Mouse (Mus musculus) forebrain, postnatal 0 days (tissue): ENCODE measurements around the gene Shisal2a. TPM values are rescaled to one million over a fixed set of nuclear protein-coding genes. Genes with fewer than 3 reads are reported as not detected.

Experiments used
- ATAC-seq: fragments of 200-750 bp; cut with Nextera tagmentation; 2 replicates; pipeline ENCODE4 v1.8.0; 2017; ENCODE audit warnings: mild to moderate bottlenecking, moderate library complexity
- DNase-seq: peaks from one replicate; pipeline ENCODE4 v3.0.0-alpha.2; 2015
- H3K27ac ChIP-seq: fragments of 300-500 bp; sonication (generic); 2 replicates; pipeline ENCODE4 v1.5.1; 2014; ENCODE audit warnings: low read depth, mild to moderate bottlenecking, antibody characterized with exemption, low read length, moderate library complexity, mixed read lengths
- H3K27me3 ChIP-seq: fragments of 300-500 bp; sonication (generic); 2 replicates; pipeline ENCODE4 v1.6.1; 2014; ENCODE audit warnings: mild to moderate bottlenecking, low read length, mixed read lengths; ENCODE audit not compliant: insufficient read depth
- H3K36me3 ChIP-seq: fragments of 300-500 bp; sonication (generic); 2 replicates; pipeline ENCODE4 v1.6.1; 2014; ENCODE audit warnings: mild to moderate bottlenecking, moderate library complexity; ENCODE audit not compliant: insufficient read depth
- H3K4me1 ChIP-seq: fragments of 300-500 bp; sonication (generic); 2 replicates; pipeline ENCODE4 v1.6.1; 2014; ENCODE audit warnings: antibody characterized with exemption; ENCODE audit not compliant: insufficient read depth
- H3K4me2 ChIP-seq: fragments of 300-500 bp; sonication (generic); 2 replicates; pipeline ENCODE4 v1.6.1; 2014; ENCODE audit warnings: low read depth, mild to moderate bottlenecking, moderate library complexity
- H3K4me3 ChIP-seq: fragments of 300-500 bp; sonication (generic); 2 replicates; pipeline ENCODE4 v1.5.1; 2014; ENCODE audit warnings: low read depth, low read length, mixed read lengths
- H3K9ac ChIP-seq: fragments of 300-500 bp; sonication (generic); 2 replicates; pipeline ENCODE4 v1.6.1; 2014; ENCODE audit warnings: mild to moderate bottlenecking
- H3K9me3 ChIP-seq: fragments of 300-500 bp; sonication (generic); 2 replicates; pipeline ENCODE4 v1.6.1; 2016; ENCODE audit warnings: low read length
- CTCF ChIP-seq: sonication (generic); IDR thresholded peaks from 2 replicates; pipeline ENCODE4 v1.5.1; 2016; ENCODE audit warnings: antibody characterized with exemption, control low read depth, low read depth
- WGBS: fragments of 180-500 bp; shearing (Covaris S2); extraction: QIAGEN DNeasy Blood & Tissue Kit; methylation state at CpG from one replicate; pipeline ENCODE4 v1.1.7; 2014; 5-methylcytosine and 5-hydroxymethylcytosine counted together
- polyA plus RNA-seq: library from polyadenylated mRNA; unstranded; fragments of >200 nt; fragmentation: Nextera tagmentation; extraction: Ambion mirVana; gene quantifications from 2 replicates; pipeline ENCODE4 v1.2.1, GENCODE M21; 2015
- total RNA-seq: library from RNA; depleted of rRNA; stranded (reverse); fragments of >200 nt; gene quantifications from 2 replicates; pipeline ENCODE4 v1.2.3, GENCODE M21; 2014; rRNA removed

Gene Shisal2a
- 1.9 TPM in 1 of 2 replicates, not detected in the other for total RNA-seq
- 3.0 and 4.9 TPM in 2 replicates for polyA plus RNA-seq

DNA sequence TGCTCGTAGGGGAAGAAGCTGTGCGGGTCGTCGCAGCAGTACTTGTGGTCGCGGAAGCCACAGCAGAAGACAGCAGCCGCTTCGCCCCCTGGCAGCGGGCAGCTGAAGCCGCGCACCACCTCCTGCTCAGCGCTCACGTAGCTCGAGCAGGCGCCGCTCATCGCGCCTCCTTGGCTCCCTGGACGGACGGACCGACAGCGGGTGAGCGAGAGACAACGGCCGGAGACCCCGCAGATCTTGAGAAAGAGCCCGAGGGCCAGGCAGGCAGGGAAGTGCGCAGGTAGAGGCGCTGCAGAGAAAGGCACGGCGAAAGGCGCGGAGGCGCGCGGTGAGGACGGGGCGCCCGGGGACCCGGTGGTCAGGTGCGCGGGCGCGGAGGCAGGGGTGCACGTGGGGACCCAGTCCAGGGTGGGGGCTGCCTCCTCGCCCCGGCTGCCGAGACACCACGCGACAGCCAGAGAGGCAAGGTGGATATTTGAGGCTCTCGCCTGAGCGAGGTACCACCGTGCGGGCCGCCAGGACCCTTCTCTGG lies at the start of gene Shisal2a:
TSS of gene Shisal2a (minus strand) at position 167 of the 532 bp plus-strand sequence.
- ATAC-seq = peak; percentile 58
- Histone ChIP-seq H3K4me2 (peak within 1 kb of the TSS; percentile 76), H3K9ac (peak within 1 kb of the TSS; percentile 60), H3K36me3 (no peaks in the 10 kb centered on the region), H3K27me3 (peaks cover 8% of the 10 kb centered on the region), H3K4me1 (peaks cover 3% of the 10 kb centered on the region; the same call in 1 of the 2 replicates), H3K27ac (no peak within 1 kb of the TSS), H3K4me3 (peak within 1 kb of the TSS; percentile 41), H3K9me3 (no peaks in the 10 kb centered on the region)
- DNase-seq = peak; percentile 48
- 1% methylated on average over 55 of the region's 55 CpGs for WGBS
- TF ChIP-seq CTCF = peak; percentile 49

DNA sequence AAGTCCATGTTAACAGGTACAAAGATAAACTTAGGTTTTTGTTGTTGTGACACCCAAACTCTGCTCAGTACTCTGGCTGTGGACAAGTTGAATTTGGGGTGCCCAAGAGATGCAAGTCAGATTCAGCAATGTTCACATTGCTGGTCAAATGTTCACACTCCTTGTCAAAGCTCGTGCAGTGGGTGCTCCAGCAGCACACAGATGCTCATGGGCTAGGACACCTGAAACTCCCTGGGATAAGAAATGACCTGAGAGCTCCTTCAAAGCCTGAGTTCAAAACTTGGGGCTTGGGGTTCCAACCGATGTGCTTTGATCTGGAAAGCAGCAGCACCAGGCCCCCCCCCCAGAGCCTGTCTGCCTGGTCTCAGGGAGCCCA lies 48.4 kb upstream of the Shisal2a start:
- no peaks in the 10 kb centered on the region for H3K27me3 ChIP-seq
- no peak for DNase-seq
- no peak overlapping the region for H3K4me3 ChIP-seq
- no peaks in the 10 kb centered on the region for H3K36me3 ChIP-seq
- no peaks in the 10 kb centered on the region for H3K9me3 ChIP-seq
- H3K4me2 ChIP-seq = no peak overlapping the region
- H3K4me1 ChIP-seq = no peaks in the 10 kb centered on the region
- no peak overlapping the region for H3K9ac ChIP-seq
- H3K27ac ChIP-seq = no peak overlapping the region
- TF ChIP-seq CTCF = no peak
- WGBS = 14% methylated on average over 2 of the region's 2 CpGs
- ATAC-seq = no peak

- DNase-seq = peak; percentile 21
- no peak overlapping the region for H3K9ac ChIP-seq
- no peaks in the 10 kb centered on the region for H3K4me1 ChIP-seq
- no peak for TF ChIP-seq CTCF
- ATAC-seq = peak; percentile 69; the same call in 1 of the 2 replicates
- H3K27me3 ChIP-seq = no peaks in the 10 kb centered on the region
- H3K4me3 ChIP-seq = no peak overlapping the region
- no peak overlapping the region; the same call in 1 of the 2 replicates for H3K27ac ChIP-seq
- 22% methylated on average over 4 of the region's 4 CpGs for WGBS
- H3K4me2 ChIP-seq = no peak overlapping the region
- H3K36me3 ChIP-seq = no peaks in the 10 kb centered on the region
- H3K9me3 ChIP-seq = no peaks in the 10 kb centered on the region
Measured at GRCm38 (mm10) chr4:108430656-108431560, 47.8 kb upstream of the Shisal2a start.

DNA sequence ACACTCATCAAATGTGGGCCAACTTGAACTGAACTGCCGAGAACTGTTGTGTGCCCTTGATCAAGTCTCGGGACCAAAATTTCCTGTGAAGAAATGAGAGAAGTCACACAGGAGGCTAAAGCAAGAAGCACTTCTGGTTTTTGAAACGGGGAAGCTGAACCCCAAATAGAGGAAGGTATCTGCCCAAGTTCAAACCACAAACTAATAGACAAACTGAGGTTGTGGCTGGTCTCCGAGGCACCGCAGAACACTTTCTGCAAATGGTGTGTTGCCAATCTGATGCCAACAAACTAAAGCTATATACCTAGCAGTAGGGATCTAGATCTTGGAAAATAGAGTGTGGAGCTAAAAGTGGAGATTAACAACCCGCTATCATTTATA lies 45.2 kb upstream of the Shisal2a start:
- H3K27ac ChIP-seq = no peak overlapping the region
- no peaks in the 10 kb centered on the region for H3K4me1 ChIP-seq
- no peak overlapping the region for H3K4me3 ChIP-seq
- TF ChIP-seq CTCF = no peak
- ATAC-seq = no peak
- no peaks in the 10 kb centered on the region for H3K9me3 ChIP-seq
- no peak for DNase-seq
- H3K9ac ChIP-seq = no peak overlapping the region
- H3K4me2 ChIP-seq = no peak overlapping the region
- WGBS = 87% methylated on average over 6 of the region's 6 CpGs
- no peaks in the 10 kb centered on the region for H3K27me3 ChIP-seq
- no peaks in the 10 kb centered on the region for H3K36me3 ChIP-seq

DNA sequence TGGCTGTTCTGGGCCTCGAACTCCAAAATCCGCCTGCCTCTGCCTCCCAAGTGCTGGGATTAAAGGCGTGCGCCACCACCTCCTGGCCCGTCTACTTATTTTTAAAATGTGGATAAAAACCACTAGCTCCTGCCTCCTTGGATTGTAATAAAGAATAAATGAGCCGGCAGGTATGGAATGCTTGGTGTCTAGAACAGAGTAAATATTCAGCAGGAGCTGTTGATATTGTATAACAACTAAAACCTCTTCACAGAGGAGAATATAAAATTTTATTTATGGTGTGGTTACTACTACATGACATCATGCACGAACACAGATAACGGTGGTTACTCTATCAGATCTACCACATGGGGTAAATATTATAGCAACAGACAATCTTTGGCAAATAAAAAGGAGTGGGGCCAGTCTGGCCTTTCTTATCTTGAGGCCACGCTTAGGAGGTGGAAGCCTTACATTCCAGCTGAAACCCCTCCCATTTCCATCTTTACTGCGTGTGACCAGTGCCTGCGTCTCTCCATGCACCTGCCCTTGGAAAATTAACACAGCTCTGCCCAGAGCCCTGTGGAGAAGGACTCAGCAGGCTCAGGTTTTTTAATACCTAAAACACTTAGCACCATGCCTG lies 44.7 kb upstream of the Shisal2a start:
- WGBS = 83% methylated on average over 11 of the region's 11 CpGs
- H3K9me3 ChIP-seq = no peaks in the 10 kb centered on the region
- no peak overlapping the region for H3K27ac ChIP-seq
- H3K4me1 ChIP-seq = no peaks in the 10 kb centered on the region
- H3K4me2 ChIP-seq = no peak overlapping the region
- H3K9ac ChIP-seq = no peak overlapping the region
- no peaks in the 10 kb centered on the region for H3K36me3 ChIP-seq
- DNase-seq (no peak), ATAC-seq (no peak)
- no peak overlapping the region for H3K4me3 ChIP-seq
- no peak for TF ChIP-seq CTCF
- H3K27me3 ChIP-seq = no peaks in the 10 kb centered on the region

DNA sequence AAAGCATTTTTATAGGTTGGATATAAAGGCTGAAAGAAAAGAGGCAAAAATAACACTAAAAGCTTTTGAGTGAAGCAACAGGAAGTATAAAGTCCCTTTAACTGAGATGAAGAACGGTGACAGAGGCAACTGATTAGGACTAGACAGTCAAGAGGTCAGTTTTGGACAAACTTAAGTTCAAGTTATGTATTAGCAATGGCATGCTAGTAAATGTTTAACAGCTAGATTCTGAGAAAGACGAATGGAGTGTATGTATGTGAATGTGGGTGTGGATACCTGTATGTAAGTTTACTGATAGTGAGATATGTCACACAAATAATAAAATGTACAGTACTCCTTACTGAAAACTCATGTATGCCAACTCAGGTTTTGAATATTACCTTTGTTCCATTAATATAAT lies 41.4 kb upstream of the Shisal2a start:
- WGBS = 88% methylated on average over 2 of the region's 2 CpGs

More for the DNA sequence above, 41.4 kb upstream of the Shisal2a start:
- Histone ChIP-seq H3K27ac (no peak overlapping the region), H3K36me3 (no peaks in the 10 kb centered on the region), H3K4me2 (no peak overlapping the region), H3K4me1 (no peaks in the 10 kb centered on the region), H3K9me3 (no peaks in the 10 kb centered on the region), H3K27me3 (no peaks in the 10 kb centered on the region), H3K9ac (no peak overlapping the region), H3K4me3 (no peak overlapping the region)
- DNase-seq = no peak
- no peak for ATAC-seq
- no peak for TF ChIP-seq CTCF
